Mouse (Mus musculus) T-helper 1 cell (primary cell): ENCODE measurements around the gene Tbcd.

Experiments
- in situ Hi-C: fragments of 300-600 bp; cut with MboI, MseI; formaldehyde crosslinking; loops from one replicate; pipeline ENCODE4 v1.15.1; 2025; ENCODE audit warnings: high pct_unique_total_duplicates

Tbcd gene

DNA sequence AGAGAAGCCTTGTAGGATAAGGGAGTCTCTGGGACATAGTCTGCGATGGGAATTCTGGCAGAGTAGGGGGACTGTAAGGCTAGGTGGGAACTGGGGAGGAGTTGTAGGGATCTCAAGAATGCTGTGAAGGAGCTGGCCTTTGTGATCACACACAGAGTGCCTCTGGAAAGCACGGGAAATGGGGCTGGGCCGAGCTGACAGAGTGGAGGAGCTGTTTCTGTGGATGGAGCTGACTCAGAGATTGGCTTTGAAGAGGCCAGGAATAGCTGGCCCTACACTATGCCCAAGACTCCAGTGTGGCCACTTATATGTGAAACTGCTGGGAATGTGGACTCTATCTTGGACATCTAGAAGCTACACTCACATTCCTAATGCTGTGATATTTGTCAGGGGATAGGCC, 84.8 kb downstream of the Tbcd start:
- in situ Hi-C loops: no loop called here

DNA sequence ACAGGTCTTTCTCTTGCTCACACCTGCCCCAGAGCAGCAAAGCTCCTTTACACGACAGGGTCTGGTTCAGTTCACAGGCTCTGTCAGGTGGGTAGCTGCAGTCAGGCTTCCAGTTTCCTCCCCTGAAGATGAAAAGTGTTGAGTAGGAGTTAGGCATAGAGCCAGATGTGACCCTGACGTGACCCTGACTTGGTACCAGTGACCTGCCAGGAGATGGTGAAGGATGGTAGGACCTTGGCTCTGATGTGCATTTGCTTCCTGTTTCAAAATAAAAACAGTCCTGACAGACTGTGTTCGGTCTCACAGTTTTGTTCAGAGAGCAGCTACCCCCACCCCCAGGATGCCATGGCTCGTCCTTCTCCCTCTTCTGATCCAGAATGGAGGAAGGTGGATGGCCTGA, 90.7 kb downstream of the Tbcd start:
- in situ Hi-C loops: no loop called here

DNA sequence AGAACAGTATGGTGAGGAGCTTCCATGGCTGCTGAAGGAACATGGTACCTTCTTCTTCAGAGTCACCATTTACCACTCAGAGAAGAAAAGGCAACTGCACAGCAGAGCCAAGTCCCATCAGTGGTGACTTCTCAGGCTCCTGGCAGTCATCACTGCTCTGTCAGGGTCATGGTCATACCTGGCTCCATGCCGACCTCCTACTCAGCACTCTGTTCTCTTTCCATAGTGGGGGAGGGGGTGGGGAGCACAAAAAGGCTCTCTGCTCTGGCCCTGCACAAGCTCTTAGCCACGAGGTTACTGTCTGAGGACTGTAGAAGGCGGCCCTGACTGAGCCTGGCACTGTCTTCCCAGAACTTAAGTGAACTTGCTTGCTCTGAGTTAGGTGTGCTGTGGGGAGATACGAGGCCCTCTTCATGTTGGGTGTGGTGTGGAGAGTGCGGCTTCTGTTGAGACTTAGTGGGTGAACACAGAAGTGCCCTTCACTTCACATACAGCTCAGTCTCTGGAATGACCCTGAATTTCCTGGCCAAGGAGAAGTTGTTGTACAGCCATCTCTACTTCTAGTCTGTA, 91.6 kb downstream of the Tbcd start:
- in situ Hi-C loops: no loop called here

DNA sequence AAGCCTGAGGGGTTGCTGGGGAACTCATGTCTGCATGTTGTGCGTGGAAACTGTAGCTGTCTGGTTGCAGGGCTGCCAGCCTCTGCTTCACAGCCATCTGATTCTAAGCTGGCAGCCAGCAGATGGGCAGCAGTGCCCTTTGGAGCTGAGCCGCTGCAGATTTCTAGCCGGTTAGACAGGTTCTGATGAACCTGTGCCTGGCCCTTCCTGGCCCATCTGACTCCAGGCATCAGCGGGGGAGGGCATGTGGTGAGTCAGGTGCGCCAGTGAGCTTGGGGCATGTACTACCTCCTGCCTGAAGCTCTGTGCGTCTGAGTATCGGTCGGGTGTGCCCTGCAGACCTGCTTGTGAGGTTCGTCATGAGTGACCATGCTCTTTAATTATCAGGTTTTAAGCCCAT, 92.2 kb downstream of the Tbcd start:
- in situ Hi-C loops: no loop called here

DNA sequence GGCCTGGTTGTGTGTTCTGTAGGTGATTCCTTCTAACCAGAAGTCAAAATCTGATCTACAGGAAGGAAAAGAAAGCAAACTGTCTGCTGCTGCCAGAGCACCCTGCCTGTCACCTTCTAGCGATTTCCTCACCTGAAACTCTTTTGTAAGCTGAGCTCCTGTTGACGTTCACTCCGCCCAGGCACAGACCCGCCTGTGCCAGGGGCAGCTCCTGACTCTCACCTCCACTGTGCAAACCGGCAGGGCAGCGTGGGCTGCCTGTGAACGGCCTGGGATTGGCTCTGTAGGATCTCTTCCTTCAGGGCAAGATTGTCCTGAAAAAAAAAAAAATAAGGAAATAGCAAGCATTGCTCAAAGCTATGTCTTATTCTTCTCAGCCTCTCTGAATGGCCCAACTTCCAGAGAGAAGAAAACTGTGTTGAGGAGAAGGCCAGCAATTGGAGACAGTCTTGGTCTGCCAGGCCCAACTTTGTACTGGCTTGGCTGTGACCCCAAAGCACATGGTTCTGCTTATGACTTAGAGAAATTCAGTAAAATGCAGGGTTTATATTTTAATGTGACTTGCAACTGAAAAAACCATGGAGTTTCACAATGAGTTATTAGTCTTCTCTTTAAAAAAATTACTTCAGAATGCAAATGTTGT, 93.1 kb downstream of the Tbcd start:
- in situ Hi-C loops: no loop called here

DNA sequence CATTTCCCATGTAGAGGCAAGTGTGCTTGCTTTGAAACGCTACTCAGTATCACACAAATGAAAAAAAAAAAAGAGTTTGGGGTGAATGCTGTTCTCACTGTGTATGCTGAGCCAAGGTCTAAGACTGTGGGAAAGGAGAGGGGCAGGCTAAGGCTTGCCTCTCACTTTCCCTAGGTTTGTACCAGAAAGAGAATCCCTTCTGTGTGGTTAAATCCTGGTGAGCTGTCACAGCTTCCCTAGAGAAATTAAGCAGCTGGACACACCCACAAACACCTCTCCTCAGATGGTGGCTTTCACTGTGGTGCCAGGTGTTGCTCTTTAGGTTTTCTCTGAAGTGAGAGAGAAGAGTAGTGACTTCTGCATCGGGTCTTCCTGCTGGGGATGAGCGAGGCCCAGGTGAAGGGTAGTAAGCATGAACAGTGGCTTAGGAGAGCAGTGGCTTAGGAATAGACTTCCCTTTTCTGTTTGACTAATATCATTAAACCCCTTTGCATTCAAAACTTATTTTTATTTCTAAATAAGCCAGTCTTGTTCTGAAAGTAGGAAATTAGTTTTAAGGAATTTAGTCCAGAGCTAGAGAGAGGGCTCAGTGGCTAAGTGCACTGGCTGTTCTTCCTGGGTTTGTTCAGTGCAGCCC, 93.8 kb downstream of the Tbcd start:
- in situ Hi-C loops: no loop called here

DNA sequence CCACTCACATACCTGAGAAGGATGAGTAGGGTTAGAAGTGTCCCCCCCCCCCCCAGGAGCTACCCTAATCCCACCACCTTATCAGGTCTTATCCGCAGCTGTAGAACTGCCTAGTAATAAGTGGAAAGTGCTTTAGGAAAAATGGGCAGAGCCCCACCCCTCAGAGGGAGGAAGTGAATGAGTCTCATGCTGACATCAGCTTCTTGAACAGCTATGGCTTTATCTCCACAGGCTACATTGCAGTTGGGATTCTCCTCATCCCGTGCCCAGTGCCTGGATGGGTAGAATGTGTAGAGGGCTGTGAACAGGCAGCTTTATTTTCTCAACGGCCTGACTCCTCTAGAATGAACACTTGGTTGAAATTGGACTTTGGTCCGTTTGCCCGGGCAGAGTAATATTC, 95.5 kb downstream of the Tbcd start:
- in situ Hi-C loops: no loop called here

DNA sequence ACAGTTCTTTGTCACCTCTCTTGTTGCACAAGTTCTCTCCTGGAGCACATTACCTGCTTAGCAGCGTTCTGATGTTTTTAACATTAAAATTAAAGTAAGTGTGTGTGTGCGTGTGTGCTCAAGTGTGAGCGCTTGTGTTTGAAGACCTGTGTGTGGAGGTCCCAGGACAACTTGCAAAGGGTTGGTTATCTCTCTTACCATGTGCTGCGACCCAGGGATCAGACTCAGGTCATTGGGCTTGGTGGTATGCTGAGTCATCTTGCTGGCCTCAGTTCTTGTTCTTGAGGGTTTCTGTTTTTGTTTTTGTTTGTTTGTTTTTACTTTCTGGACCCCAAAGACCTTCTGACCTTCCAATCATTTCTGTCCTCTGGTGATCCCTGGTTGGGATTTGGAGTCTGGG, 96.2 kb downstream of the Tbcd start:
- in situ Hi-C loops: no loop called here

DNA sequence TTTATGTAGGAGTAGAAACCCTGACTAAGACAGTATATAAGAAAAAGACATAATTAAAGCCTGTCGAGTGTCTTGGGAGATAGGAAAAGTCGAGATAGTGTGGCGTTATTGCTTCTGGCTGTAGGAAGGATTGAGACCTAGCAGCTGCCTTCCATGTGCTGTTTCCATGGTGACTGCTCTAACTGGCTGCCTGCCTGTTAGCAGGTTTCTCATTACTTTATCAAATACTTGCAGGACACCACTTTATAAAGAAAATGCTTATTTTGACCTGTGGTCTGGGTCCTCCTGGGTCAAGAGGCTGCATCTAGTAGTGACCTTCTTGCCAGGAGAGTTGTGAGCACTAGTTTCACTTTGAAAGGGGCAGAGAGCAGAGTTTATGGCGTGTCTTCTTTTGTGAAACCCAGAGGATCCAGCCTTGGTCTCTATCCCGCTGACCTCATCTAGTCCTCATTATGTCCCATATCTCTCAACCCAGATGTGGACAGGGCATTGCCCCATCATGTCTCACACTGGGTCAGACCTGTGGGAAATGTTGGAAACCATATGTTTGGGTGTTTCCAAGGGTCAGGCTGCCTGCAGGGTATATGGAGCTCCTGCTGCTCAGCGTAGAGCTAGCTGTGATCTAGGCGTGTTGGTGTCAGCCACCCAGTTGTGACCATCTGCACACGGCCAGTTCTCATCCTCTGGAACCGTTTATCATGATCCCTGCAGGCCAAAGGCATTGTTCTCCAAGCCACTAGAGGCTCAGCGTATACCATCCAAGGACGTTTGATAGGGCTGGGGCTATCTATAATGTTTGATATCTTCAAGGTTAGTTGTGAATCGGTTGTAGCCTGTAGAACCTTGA, 97.5 kb downstream of the Tbcd start:
- in situ Hi-C loops: no loop called here

DNA sequence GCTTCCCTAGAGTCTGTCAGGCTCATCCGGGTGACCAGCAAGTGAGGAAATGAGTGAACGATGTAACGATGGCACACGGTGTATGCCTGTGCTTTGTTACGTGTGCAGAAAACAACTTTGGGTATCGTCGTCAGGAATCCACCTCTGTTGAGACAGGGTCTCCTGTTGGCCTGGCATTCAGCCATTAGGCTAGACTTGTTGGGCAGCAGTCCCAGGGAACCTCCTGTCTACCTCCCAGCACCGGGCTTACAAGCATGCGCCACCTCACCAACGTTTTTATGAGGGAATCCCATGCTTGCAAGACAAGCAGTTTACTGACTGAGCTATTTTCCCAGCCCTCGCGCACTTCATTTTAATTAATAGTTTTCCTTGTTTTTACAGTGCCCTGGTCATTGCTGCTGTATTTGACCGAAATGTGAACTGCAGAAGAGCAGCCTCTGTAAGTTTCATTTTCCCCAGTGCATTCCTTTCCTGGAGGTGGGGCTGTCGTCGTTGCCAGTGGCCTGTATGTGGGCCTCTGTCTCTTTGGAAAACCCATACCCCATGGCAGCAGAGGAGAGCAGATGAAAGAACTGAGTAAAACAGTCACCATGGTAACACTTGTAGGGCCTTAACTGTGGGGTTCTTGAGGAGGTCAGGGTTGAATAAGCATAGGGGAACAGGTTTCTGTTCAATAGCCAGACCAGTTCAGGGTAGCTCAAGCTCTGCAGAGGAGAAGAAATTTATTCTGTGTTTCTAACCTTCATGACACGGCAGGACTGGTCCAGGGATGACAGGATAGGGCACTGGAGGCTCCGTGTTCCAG, 98.3 kb downstream of the Tbcd start:
- in situ Hi-C loops: no loop called here

DNA sequence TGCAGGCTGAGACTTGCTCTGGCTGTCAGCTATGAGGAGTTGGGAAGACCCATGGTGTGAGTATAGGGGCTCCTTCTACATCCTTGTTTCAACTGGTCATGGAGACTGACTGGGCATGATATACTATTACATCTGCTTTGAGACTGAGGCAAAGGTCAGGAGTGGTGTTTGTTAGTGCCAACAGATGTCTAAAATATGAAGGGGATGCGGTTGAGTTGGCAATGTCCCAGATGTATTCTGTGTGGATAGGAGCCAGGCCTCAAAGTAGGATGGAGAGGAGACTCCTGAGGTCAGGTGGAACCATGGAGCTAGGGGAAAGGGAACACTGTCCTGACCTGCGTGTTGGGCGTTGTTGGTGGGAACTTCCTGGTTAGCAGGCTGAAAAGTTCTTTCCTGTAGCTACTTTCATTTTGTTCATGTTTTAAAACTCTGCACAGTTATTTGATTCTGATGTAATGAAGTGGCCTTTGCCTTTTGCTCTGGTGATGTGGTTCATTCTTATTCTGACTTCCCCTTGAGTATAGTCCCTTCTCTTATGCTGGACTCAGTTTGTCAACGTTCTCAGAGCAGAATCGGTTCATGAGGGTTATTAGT, 99.6 kb downstream of the Tbcd start:
- in situ Hi-C loops: no loop called here

DNA sequence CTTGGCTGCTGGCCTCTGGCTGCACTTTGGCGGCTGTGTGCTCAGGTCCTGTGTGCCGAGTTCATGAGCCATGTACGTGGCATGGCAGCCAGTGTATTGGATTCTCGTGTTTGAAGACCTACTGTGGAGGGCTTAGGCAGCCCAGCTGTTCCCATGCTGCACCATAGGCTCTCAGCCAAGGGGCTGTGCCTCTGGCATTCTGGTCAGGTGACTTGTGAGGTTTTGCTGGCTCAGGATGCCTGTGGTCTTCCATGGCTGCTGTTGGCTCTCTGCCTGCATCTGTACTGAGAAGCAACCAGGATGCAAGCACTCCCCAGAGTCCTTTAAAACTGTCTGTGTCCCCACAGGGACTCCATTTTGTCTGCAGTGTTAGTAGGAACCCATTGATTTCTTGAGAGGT, 100.4 kb downstream of the Tbcd start:
- in situ Hi-C loops: no loop called here

DNA sequence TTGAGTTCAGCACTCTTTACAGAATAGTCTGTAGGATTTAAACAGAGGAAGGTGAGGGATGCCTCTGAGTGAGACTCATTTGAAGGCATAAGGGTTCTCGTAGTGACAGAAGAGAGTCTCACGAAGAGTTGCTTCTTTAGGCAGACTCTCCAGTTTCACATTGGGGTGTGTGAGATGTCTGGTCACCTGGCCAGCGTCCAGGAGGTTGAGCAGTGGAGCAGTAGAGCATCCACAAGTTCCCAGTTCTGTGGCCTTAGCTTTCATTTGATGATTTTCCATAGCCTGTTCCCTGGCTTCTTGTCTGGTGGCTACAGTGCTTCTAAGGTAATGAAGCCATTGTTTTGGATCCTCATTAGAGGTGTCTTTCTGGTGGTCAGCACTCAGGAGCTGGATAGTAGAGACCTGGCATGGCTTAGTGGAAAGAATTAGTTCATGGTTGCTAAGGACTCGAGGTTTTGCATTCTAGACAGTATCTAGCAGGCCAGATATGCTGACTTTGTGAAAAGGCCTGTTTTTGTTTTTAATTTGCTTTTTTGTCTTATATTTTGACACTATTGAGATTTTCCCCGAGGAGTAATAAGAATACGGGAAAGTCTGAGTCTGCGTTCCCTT, 101.2 kb downstream of the Tbcd start:
- in situ Hi-C loops: no loop called here

DNA sequence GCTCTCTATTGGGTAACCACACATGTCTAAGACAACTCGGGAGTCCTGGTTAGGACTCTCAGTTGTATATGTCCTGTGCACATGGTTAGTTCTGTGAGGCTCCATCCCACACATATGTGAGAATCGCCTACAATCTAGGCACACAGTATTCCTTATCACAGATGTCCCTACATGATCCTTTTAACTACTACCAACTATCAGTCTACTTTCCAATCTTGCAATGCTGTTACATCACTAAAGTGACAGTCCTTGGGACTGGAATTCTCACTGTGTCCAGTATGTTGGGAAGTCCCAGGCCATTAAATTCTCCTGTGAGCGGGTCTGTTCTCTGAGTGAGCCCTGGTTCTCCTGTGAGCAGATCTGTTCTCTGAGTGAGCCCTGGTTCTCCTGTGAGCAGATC, 101.7 kb downstream of the Tbcd start:
- in situ Hi-C loops: no loop called here

DNA sequence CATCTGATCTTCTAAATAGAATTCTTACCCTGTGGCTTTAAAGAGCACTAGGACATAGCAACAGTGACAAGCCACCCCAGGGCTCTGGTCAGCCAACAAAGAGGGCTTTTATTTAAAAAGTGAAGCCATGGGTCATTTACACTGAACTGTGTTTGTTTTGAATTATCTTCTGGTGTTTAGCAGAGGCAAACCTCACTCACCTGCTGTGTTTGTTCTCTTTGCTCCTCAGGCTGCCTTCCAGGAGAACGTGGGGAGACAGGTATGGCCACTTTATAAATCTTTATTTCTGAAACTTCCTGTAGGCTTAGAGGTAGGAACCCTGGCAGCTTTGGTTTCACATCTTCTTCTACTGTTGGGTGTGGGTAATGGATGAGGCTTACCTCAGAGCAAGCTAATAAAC, 105.0 kb downstream of the Tbcd start:
- in situ Hi-C loops: loop anchor here (5.0 kb wide), 1 partner anchor 79 kb away; no protein-coding TSS in a partner anchor

DNA sequence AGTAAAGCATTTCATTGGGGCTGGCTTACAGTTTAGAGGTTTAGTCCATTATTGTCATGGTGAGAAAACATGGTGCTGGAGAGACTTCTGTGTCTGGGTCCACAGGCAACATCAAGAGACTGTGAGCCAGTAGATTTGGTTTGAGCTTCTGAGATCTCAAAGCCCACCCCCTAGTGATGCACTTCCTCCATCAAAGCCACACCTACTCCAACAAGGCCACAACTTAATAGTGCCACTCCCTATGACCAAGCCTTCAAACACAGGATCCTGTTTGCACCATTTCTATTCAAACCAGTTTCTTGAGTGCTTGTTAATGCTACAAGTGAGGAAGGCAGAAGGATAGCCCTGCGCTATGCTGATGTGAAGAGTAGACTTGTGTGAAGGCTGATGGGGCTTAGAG, 106.2 kb downstream of the Tbcd start:
- in situ Hi-C loops: loop anchor here (5.0 kb wide), 1 partner anchor 81 kb away; no protein-coding TSS in a partner anchor

DNA sequence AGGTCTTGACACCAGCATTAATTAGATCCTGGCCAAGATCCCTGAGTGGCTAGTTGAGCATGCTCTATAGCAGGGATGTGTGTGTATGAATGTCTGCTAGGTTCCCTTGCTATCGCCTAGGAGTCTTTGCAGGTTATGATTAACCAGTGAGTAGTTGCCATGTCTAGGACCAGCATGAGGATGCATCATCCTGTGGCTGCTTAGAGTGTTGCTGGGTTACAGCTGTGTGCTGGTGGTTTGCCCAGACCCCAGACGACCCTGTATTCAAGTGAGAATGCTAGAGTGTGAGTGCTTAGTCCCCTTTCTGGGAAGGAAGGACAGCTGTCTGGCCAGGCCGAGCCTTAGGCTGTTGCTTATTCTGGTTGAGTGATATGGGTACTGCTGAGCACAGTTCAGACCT, 106.8 kb downstream of the Tbcd start:
- in situ Hi-C loops: loop anchor here (5.0 kb wide), 1 partner anchor 81 kb away; no protein-coding TSS in a partner anchor

DNA sequence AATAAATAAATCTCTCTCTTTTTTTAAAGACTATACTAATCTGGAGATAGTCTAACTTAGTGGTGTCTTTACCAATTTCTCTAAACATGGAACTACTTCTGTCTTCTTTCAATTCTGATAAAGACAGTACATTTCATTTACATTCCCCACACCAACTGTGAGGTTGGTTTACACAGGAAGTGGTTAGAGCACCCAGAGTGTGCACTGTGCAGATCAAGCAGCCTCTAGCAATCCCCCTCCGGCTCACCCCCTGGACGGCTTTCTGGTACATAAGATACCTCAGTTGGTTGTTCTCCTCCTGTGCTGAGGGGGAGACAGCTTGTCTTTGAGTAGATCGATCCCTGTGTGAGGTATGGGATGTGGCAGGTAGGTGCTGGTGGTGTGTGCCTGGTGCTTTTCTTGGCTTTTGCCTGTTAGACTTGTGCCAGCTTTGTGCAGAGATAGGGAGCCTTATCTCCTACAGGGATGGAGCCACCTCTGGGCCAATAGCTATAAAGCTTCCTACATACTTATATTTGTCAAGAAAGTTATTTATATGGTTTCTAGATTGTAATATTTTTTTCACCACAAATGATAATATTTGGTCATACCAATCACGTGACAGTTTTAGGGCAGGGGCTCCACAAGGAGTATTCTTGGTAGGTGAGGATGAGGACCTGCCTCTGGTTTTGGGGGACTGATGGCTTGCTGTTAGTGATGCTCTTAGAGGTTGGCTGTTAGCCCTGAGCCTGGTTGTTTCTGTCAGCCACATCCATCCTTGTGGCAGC, 108.0 kb downstream of the Tbcd start:
- in situ Hi-C loops: loop anchor here (5.0 kb wide), 1 partner anchor 82 kb away; no protein-coding TSS in a partner anchor

DNA sequence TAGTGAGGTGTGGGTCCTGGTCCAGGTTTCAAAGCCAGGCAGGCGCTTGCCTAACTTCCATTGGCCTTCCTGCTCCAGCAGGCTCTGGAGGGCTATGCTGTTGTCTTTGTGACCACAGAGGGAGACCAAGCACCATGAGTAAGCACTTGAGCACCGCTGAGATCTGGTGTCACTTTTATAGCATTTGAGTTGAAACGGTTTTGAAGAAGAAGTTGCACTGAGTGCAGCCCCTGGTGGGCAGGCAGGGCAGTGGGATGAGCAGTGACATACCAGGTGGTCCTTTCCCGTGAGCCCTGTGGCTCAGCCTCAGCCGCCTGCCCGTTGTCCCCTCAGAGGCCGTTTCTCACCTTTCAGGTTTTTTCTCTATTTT, 108.5 kb downstream of the Tbcd start:
- in situ Hi-C loops: no loop called here

DNA sequence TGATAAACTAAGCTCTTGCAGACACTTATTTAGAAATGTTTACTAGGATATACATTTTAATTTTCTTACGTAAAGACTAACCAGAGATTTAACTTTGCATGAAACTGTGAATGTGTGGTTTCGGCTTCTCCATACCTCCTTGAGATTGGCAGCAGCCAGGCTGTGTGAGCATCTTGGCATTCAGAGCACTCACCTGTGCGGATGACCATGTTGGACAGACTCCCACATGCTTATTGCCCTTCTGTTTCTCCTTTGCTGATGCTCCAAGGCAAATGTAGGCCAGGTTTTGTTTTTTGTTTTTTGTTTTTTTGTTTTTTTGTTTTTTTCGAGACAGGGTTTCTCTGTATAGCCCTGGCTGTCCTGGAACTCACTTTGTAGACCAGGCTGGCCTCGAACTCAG, 111.6 kb downstream of the Tbcd start:
- in situ Hi-C loops: no loop called here
